Mouse (Mus musculus) ES-E14 (cell line): ENCODE data around the gene Izumo1. TPM values are rescaled to one million over a fixed set of nuclear protein-coding genes. Genes with fewer than 3 reads are reported as not detected.

Experiments used
- DNase-seq: peaks from one replicate; pipeline ENCODE4 v3.0.0-alpha.2; 2013; ENCODE audit warnings: low read depth, low spot score
- H3K27ac ChIP-seq: 2 replicates; pipeline ENCODE4 v1.5.1; 2012; ENCODE audit warnings: low read depth, mild to moderate bottlenecking, low read length, moderate library complexity, mixed read lengths; ENCODE audit not compliant: poor library complexity, insufficient read depth, severe bottlenecking
- H3K36me3 ChIP-seq: 2 replicates; pipeline ENCODE4 v1.6.1; 2012; ENCODE audit warnings: mild to moderate bottlenecking, low read length, moderate library complexity, mixed read lengths; ENCODE audit not compliant: control insufficient read depth, poor library complexity, insufficient read depth, severe bottlenecking
- H3K4me1 ChIP-seq, 2 experiments: fragments of 150-350 bp in 1 of 2; sonication (generic) in 1 of 2; 2 replicates each; pipeline ENCODE4 v1.6.1; 2012; ENCODE audit warnings: low read length in 2 of 2, mild to moderate bottlenecking in 1 of 2, mixed read lengths in 1 of 2; ENCODE audit not compliant: control insufficient read depth in 2 of 2, insufficient read depth in 2 of 2, poor library complexity in 1 of 2
- H3K4me3 ChIP-seq, 2 experiments: fragments of 150-350 bp in 1 of 2; sonication (generic) in 1 of 2; 2 replicates each; pipeline ENCODE4 v1.5.1; 2012; ENCODE audit warnings: low read length in 2 of 2, low read depth in 1 of 2, mild to moderate bottlenecking in 1 of 2, mixed read lengths in 1 of 2; ENCODE audit not compliant: insufficient read depth in 1 of 2, poor library complexity in 1 of 2, severe bottlenecking in 1 of 2
- H3K9ac ChIP-seq: 2 replicates; pipeline ENCODE4 v1.6.1; 2012; ENCODE audit warnings: low read depth, mild to moderate bottlenecking, low read length, mixed read lengths; ENCODE audit not compliant: poor library complexity, insufficient read depth, severe bottlenecking
- H3K9me3 ChIP-seq: fragments of 150-350 bp; sonication (generic); 2 replicates; pipeline ENCODE4 v1.6.1; 2012; ENCODE audit warnings: low read depth, mild to moderate bottlenecking, low read length; ENCODE audit not compliant: control insufficient read depth, insufficient read depth
- CHD2 ChIP-seq: IDR thresholded peaks from 2 replicates; pipeline ENCODE4 v1.6.1; 2014; ENCODE audit warnings: mild to moderate bottlenecking, low read depth, low read length, inconsistent platforms
- HCFC1 ChIP-seq: IDR thresholded peaks from 2 replicates; pipeline ENCODE4 v1.6.1; 2012; ENCODE audit warnings: low read length, inconsistent platforms, borderline replicate concordance; ENCODE audit not compliant: insufficient read depth
- MAFK ChIP-seq: IDR thresholded peaks from 2 replicates; pipeline ENCODE4 v1.6.1; 2014; ENCODE audit warnings: mild to moderate bottlenecking, low read depth, low read length, inconsistent platforms; ENCODE audit not compliant: insufficient read depth
- ZC3H11A ChIP-seq: IDR thresholded peaks from 2 replicates; pipeline ENCODE4 v1.6.1; 2012; ENCODE audit warnings: low read depth, mild to moderate bottlenecking, inconsistent platforms, low read length, borderline replicate concordance
- ZNF384 ChIP-seq: IDR thresholded peaks from 2 replicates; pipeline ENCODE4 v1.6.1; 2012; ENCODE audit warnings: low read depth, low read length, inconsistent platforms
- in situ Hi-C, 2 experiments: fragments of 600-800 bp; cut with MboI; formaldehyde crosslinking; loops; one replicate each; pipeline ENCODE4 v1.15.1; 2025; ENCODE audit warnings: low sequenced_read_pairs in 2 of 2, inconsistent platforms in 1 of 2; ENCODE audit not compliant: unreplicated experiment in 2 of 2
- total RNA-seq: library from RNA; depleted of rRNA; stranded (reverse); fragments of 300-350 nt; gene quantifications from 2 replicates; pipeline ENCODE4 v1.2.3, GENCODE M21; 2012

The Izumo1 gene
- total RNA-seq, 1 experiment: 0.31 TPM

DNA sequence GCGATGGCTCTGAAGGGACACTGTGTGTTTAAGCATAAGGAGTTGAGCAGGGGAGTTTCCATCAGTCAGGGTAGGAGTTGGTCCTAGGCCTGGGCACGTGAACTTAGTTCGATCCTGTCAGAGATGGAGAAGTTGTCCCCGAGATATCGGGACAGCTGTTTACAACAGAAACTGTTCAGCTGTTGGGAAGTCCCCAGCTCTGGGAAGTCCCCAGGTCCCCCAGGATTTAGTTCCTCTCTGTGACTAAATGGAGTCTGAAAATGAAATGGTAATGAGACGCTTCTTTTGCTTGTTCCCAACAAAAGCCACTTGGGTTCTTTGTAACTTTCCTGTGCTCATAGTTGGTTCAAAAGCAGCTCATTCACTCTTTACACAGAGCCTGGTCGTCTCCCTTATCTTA lies 29.7 kb upstream of the Izumo1 start:
- Histone ChIP-seq H3K4me1 (peaks cover 2 to 10% of the 10 kb centered on the region in 2 experiments; a peak in 1 of 4 replicates), H3K36me3 (peaks cover 19% of the 10 kb centered on the region; the same call in 1 of the 2 replicates), H3K4me3 (no peak overlapping the region), H3K9ac (no peak overlapping the region), H3K27ac (no peak overlapping the region), H3K9me3 (no peaks in the 10 kb centered on the region)
- no peak for DNase-seq
- TF ChIP-seq HCFC1 (no peak), CHD2 (no peak), MAFK (no peak), ZNF384 (no peak)
- in situ Hi-C loops: loop anchor here in 1 of 2 experiments (10.0 kb wide), 1 partner anchor 117 kb away; no protein-coding TSS in a partner anchor

DNA sequence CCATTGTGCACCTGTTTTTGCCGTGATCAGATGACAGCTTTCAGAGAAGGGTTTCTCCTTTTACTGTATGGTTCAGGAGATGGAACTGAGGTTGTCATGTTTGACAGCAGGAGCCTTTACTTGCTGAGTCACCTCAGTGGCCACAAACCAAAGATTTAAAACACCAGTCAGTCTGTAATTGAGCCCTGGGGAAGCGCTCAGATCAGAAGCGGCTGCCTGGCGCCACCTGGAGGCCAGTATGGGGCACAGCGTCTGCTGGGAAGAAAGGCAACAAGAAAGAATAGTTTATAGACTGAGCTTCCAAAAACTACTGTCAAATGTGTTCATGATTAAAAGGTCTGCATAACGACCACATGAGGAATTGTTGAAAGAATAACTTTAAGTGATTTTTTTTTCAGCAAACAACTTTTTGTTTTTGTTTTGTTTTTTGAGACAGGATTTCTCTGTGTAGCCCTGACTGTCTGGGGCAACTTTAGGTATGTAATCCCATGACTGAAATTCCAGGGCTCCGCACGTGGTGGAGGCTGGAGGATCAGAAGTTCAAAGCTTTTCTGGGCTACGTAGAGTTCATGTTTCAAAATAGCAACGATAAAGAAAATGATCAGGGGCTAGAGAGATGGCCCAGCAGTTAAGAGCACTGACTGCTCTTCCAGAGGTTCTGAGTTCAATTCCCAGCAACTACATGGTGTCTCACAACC lies 28.3 kb upstream of the Izumo1 start:
- Histone ChIP-seq H3K4me3 (no peak overlapping the region), H3K9me3 (no peaks in the 10 kb centered on the region), H3K36me3 (peaks cover 8% of the 10 kb centered on the region; the same call in 1 of the 2 replicates), H3K4me1 (peaks cover 2 to 10% of the 10 kb centered on the region in 2 experiments; a peak in 1 of 4 replicates), H3K9ac (no peak overlapping the region), H3K27ac (no peak overlapping the region)
- in situ Hi-C loops: loop anchor here in 1 of 2 experiments (10.0 kb wide), 1 partner anchor 118 kb away; no protein-coding TSS in a partner anchor
- DNase-seq: peak; percentile 69
- TF ChIP-seq MAFK (peak; percentile 83), ZC3H11A (peak; percentile 45; the same call in 1 of the 2 replicates), HCFC1 (no peak)

DNA sequence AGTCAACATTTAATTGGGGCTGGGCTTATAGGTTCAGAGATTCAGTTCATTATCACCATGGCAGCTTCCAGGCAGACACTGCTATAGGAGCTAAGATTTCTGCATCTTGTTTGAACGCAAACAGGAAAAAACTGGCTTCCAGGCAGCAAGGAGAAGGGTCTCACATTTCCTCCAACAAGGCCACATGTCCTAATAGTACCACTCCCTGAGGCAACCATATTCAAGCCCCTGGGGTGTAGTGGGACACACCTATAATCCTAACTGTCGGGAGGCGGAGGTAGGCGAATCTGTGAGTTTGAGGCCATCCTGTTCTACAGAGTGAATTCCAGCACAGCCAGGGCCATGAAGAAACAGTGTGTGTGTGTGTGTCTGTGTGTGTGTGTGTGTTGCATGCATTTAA lies 26.4 kb upstream of the Izumo1 start:
- Histone ChIP-seq H3K9ac (no peak overlapping the region), H3K9me3 (no peaks in the 10 kb centered on the region), H3K4me3 (no peak overlapping the region), H3K36me3 (peaks cover under 1% of the 10 kb centered on the region; the same call in 1 of the 2 replicates), H3K27ac (peak overlapping the region; percentile 49; the same call in 1 of the 2 replicates), H3K4me1 (peaks cover 2 to 24% of the 10 kb centered on the region in 2 experiments; a peak in 2 of 4 replicates)
- TF ChIP-seq MAFK (no peak), CHD2 (no peak), ZC3H11A (no peak), HCFC1 (no peak), ZNF384 (no peak)
- no peak for DNase-seq
- in situ Hi-C loops: loop anchor here in 1 of 2 experiments (10.0 kb wide), 1 partner anchor 120 kb away; no protein-coding TSS in a partner anchor

DNA sequence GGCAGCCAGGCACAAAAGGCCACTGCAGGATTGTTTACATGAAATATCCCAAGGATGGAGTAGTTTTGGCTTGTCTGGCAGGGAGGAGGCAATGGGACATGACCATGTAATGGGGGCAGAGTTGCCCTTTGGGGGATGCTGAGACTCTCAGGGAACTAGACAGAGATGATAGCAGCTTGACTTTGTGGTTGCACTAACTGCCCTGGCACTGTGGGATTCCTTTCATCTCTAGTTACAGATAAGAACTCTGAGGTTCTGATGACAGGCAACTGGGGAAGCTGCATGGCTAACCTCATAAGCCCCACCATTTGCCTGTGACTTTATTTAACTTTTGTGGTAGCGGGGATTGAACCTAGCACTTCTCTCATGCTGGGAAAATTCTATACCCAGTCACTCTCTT lies 25.5 kb upstream of the Izumo1 start:
- Histone ChIP-seq H3K9me3 (no peaks in the 10 kb centered on the region), H3K9ac (no peak overlapping the region), H3K4me3 (no peak overlapping the region), H3K36me3 (no peaks in the 10 kb centered on the region; the same call in 1 of the 2 replicates), H3K27ac (no peak overlapping the region), H3K4me1 (peaks cover 2 to 29% of the 10 kb centered on the region in 2 experiments; a peak in 2 of 4 replicates)
- in situ Hi-C loops: loop anchor here in 1 of 2 experiments (10.0 kb wide), 1 partner anchor 121 kb away; no protein-coding TSS in a partner anchor
- DNase-seq: no peak
- no peak for TF ChIP-seq CHD2
- TF ChIP-seq ZNF384: no peak
- TF ChIP-seq HCFC1: no peak
- TF ChIP-seq ZC3H11A: no peak
- TF ChIP-seq MAFK: no peak
